Mouse (Mus musculus) thymus, adult 2 months (tissue): Measurements from ENCODE around the gene Ifit1.

Experiments used
- CTCF ChIP-seq: fragments of 200-500 bp; IDR thresholded peaks from 2 replicates; pipeline ENCODE4 v1.5.1; 2012; ENCODE audit warnings: mild to moderate bottlenecking, control low read depth, low read length, moderate library complexity, borderline replicate concordance; ENCODE audit not compliant: control insufficient read depth, poor library complexity, insufficient read depth; ENCODE audit errors: extremely low read depth
- POLR2A ChIP-seq: fragments of 200-500 bp; IDR thresholded peaks from 2 replicates; pipeline ENCODE4 v1.6.1; 2012; ENCODE audit warnings: mild to moderate bottlenecking, low read length, control low read depth, moderate library complexity; ENCODE audit not compliant: control insufficient read depth, poor library complexity, insufficient read depth; ENCODE audit errors: extremely low read depth

DNA sequence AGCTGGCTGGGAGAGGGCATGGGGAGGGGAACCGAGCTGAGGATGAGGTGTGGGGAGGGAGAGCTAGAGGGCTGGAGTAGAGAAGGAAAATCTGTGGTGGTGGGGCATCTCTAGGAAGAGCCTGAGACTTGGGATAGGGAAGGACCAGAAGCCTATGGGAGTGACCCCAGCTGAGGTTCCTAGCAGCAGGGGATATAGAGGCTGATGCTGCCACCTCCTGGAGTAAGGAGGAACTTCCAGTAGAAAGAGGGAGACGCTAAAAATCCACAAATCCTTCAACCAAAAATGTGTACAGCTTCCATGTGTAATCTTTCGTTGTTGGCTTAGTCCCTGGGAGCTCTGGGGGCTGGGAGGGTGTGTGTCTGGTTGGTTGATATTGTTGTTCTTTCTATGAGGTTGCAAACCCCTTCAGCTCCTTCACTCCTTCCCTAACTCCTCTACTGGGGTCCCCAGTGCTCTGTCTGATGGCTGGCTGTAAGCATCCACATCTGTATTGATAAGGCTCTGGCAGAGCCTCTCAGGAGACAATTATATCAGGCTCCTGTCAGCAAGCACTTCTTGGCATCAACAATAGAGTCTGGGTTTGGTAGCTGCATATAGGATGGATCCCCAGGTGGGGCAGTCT is 3.6 kb upstream of the Ifit1 start:
- TF ChIP-seq CTCF (no peak), POLR2A (no peak)
